Comparison of ENCODE assay signal across 20 mouse cellular contexts in the genomic region with DNA sequence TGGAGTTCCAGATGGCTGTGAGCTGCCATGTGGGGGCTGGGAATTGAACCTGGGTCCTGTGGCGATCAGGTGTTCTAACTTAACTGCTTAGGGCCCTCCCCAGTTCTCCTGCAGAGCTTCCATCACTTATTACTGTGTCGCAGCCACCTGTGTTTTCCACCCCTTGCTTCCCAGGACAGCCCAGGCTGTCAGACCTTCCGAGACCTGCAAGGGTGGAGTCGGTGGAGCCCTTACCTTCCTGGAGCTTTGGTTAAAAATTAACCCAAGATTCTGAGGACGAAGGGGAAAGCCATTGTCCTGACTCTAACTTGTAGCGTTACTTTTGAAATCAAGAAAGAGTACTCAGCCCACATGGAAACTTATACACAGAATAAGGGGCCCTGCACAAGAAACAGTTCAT. TPM values are rescaled to one million over a fixed set of nuclear protein-coding genes. Genes with fewer than 3 reads are reported as not detected.
A peak's percentile ranks its signal among the peaks of the same experiment; 100 is the strongest.
DNase-seq lines count a peak whose midpoint lies in the region; ATAC-seq and TF ChIP-seq lines count a peak whose summit lies in the region.
"Had no signal": no experiment of that assay in that cellular context is flagged by ENCODE, and none has a peak within 500 bp of the region (broad histone marks: within the 10 kb centered on the region; RNA-seq: fewer than 3 reads in every experiment).

No protein-coding gene starts in this region.

- no peak overlapping the region for H3K4me3 ChIP-seq in intestine, postnatal 0 days (ENCODE audit: low read depth, low read length)
- H3K4me3 ChIP-seq in kidney, embryonic 16.5 days (ENCODE audit: low read length), result no peak overlapping the region
- no peak overlapping the region for H3K4me3 ChIP-seq in stomach, embryonic 15.5 days (replicated peaks)
- H3K4me3 ChIP-seq in midbrain, embryonic 13.5 days (replicated peaks), result no peak overlapping the region
- H3K4me3 ChIP-seq: forebrain, embryonic 12.5 days; hindbrain, embryonic 12.5 days; limb, embryonic 10.5 days had no signal

- TF ChIP-seq CTCF in intestine, postnatal 0 days (IDR thresholded peaks at IDR 0.05; ENCODE audit: low read depth), result no peak

- ATAC-seq in intestine, postnatal 0 days, result peak; percentile 71
- peak; percentile 84 for ATAC-seq in kidney, embryonic 16.5 days (ENCODE audit: low FRiP score, low TSS enrichment)
- ATAC-seq in stomach, embryonic 15.5 days (ENCODE audit: insufficient read depth, low FRiP score, low read depth), result peak; percentile 86
- ATAC-seq in erythroblast, adult 5-6 weeks (replicated peaks; ENCODE audit: low FRiP score, poor library complexity, severe bottlenecking), result no peak
- no peak for ATAC-seq in midbrain, embryonic 13.5 days

- no peak overlapping the region for H3K9ac ChIP-seq in intestine, postnatal 0 days (ENCODE audit: low read depth, low read length)
- H3K9ac ChIP-seq in kidney, embryonic 16.5 days (replicated peaks; ENCODE audit: low read length), result no peak overlapping the region
- H3K9ac ChIP-seq in stomach, embryonic 15.5 days, result no peak overlapping the region
- no peak overlapping the region for H3K9ac ChIP-seq in midbrain, embryonic 13.5 days (replicated peaks)
- H3K9ac ChIP-seq: forebrain, embryonic 12.5 days; hindbrain, embryonic 12.5 days had no signal

- peak overlapping the region; percentile 54; the same call in 1 of the 2 replicates for H3K27ac ChIP-seq in intestine, postnatal 0 days (ENCODE audit: low read depth, low read length)
- H3K27ac ChIP-seq in kidney, embryonic 16.5 days (ENCODE audit: low read length), result peak overlapping the region; percentile 61; the same call in 1 of the 2 replicates
- H3K27ac ChIP-seq in stomach, embryonic 15.5 days, result peak overlapping the region; percentile 80
- no peak overlapping the region for H3K27ac ChIP-seq in midbrain, embryonic 13.5 days
- H3K27ac ChIP-seq: forebrain, embryonic 12.5 days; hindbrain, embryonic 12.5 days; limb, embryonic 10.5 days; macrophage had no signal

- no peaks in the 10 kb centered on the region for H3K27me3 ChIP-seq in intestine, postnatal 0 days (replicated peaks; ENCODE audit: control insufficient read depth, insufficient read depth, low read length)
- no peaks in the 10 kb centered on the region for H3K27me3 ChIP-seq in kidney, embryonic 16.5 days (ENCODE audit: insufficient read depth, low read length)
- no peaks in the 10 kb centered on the region for H3K27me3 ChIP-seq in stomach, embryonic 15.5 days (replicated peaks)
- no peaks in the 10 kb centered on the region for H3K27me3 ChIP-seq in midbrain, embryonic 13.5 days
- H3K27me3 ChIP-seq: forebrain, embryonic 12.5 days; hindbrain, embryonic 12.5 days had no signal

- H3K4me2 ChIP-seq in intestine, postnatal 0 days (replicated peaks; ENCODE audit: low read depth), result peak overlapping the region; percentile 49
- H3K4me2 ChIP-seq in kidney, embryonic 16.5 days (replicated peaks; ENCODE audit: low read depth, low read length), result no peak overlapping the region
- H3K4me2 ChIP-seq in stomach, embryonic 15.5 days, result peak overlapping the region; percentile 37; the same call in 1 of the 2 replicates
- no peak overlapping the region for H3K4me2 ChIP-seq in midbrain, embryonic 13.5 days (replicated peaks)
- H3K4me2 ChIP-seq: forebrain, embryonic 12.5 days; hindbrain, embryonic 12.5 days; liver, embryonic 11.5 days had no signal

- 39% methylated on average over 6 of the region's 6 CpGs for WGBS in intestine, postnatal 0 days
- 68% methylated on average over 6 of the region's 6 CpGs for WGBS in kidney, embryonic 16.5 days
- WGBS in stomach, embryonic 15.5 days, result 64% methylated on average over 6 of the region's 6 CpGs
- 96% methylated on average over 6 of the region's 6 CpGs for WGBS in midbrain, embryonic 13.5 days

- H3K36me3 ChIP-seq in intestine, postnatal 0 days (ENCODE audit: control insufficient read depth, insufficient read depth), result no peaks in the 10 kb centered on the region
- no peaks in the 10 kb centered on the region for H3K36me3 ChIP-seq in kidney, embryonic 16.5 days (ENCODE audit: insufficient read depth, low read length)
- H3K36me3 ChIP-seq in stomach, embryonic 15.5 days, result no peaks in the 10 kb centered on the region
- no peaks in the 10 kb centered on the region for H3K36me3 ChIP-seq in midbrain, embryonic 13.5 days
- H3K36me3 ChIP-seq: forebrain, embryonic 12.5 days; hindbrain, embryonic 12.5 days; limb, embryonic 10.5 days had no signal

- no peaks in the 10 kb centered on the region for H3K9me3 ChIP-seq in intestine, postnatal 0 days (ENCODE audit: control insufficient read depth)
- H3K9me3 ChIP-seq in kidney, embryonic 16.5 days (ENCODE audit: low read length), result no peaks in the 10 kb centered on the region
- no peaks in the 10 kb centered on the region for H3K9me3 ChIP-seq in stomach, embryonic 15.5 days
- no peaks in the 10 kb centered on the region for H3K9me3 ChIP-seq in midbrain, embryonic 13.5 days
- H3K9me3 ChIP-seq: forebrain, embryonic 12.5 days; hindbrain, embryonic 12.5 days; limb, embryonic 10.5 days had no signal

- DNase-seq in heart, adult 11 months, result peak; percentile 87
- DNase-seq in heart, adult 8-10 months (ENCODE audit: low spot score), result no peak
- DNase-seq in cerebellum, adult 8-10 months, result no peak
- DNase-seq: cerebellum, postnatal 14 days; gastrocnemius, postnatal 14 days; heart, postnatal 10 days; midbrain, embryonic 14.5 days; right cerebral cortex, postnatal 4 days; thymus, postnatal 14 days had no signal

- H3K4me1 ChIP-seq in intestine, postnatal 0 days (replicated peaks; ENCODE audit: control insufficient read depth, insufficient read depth, low read length), result peaks cover 21% of the 10 kb centered on the region
- peaks cover 39% of the 10 kb centered on the region for H3K4me1 ChIP-seq in kidney, embryonic 16.5 days (ENCODE audit: insufficient read depth, low read length)
- peaks cover 25% of the 10 kb centered on the region for H3K4me1 ChIP-seq in stomach, embryonic 15.5 days
- H3K4me1 ChIP-seq in midbrain, embryonic 13.5 days (replicated peaks), result peaks cover 22% of the 10 kb centered on the region; the same call in 1 of the 2 replicates

RNA-seq across cellular contexts. Expression of gene Pkp4, which starts 15.3 kb away (rescaled TPM):
- 100 to 1,000 TPM; 165 to 198 (median 178) TPM for total RNA-seq in heart, adult 8-10 months (2022)
- polyA plus RNA-seq in intestine, postnatal 0 days (2015; fragmentation: Nextera tagmentation; extraction: Ambion mirVana), result 27.7 and 30.5 TPM in 2 replicates
- 23.5 and 27.6 TPM in 2 replicates for polyA plus RNA-seq in kidney, embryonic 16.5 days (2015; fragmentation: Nextera tagmentation; extraction: Ambion mirVana)
- polyA plus RNA-seq in stomach, embryonic 15.5 days (2015; fragmentation: Nextera tagmentation; extraction: Ambion mirVana), result 27.2 and 30.4 TPM in 2 replicates
- 4.6 and 8.1 TPM in 2 replicates for total RNA-seq in erythroblast, adult 5-6 weeks (2015; ENCODE audit: low replicate concordance)
- 1.4 and 9.6 TPM in 2 replicates for total RNA-seq in erythroblast, adult 5-6 weeks (2017; ENCODE audit: low replicate concordance)
- polyA plus RNA-seq in midbrain, embryonic 13.5 days (2015; fragmentation: Nextera tagmentation; extraction: Ambion mirVana), result 17.4 and 17.7 TPM in 2 replicates
- total RNA-seq: MEL had no signal

RNA-seq across cellular contexts. Expression of gene Ccdc148, which starts 15.4 kb away (rescaled TPM):
- under 1 TPM; 0.37 to 0.88 (median 0.64) TPM for total RNA-seq in heart, adult 8-10 months (2022)
- polyA plus RNA-seq in intestine, postnatal 0 days (2015; fragmentation: Nextera tagmentation; extraction: Ambion mirVana), result 0.80 and 0.81 TPM in 2 replicates
- polyA plus RNA-seq in kidney, embryonic 16.5 days (2015; fragmentation: Nextera tagmentation; extraction: Ambion mirVana), result 1.4 and 1.6 TPM in 2 replicates
- 0.89 and 1.3 TPM in 2 replicates for polyA plus RNA-seq in stomach, embryonic 15.5 days (2015; fragmentation: Nextera tagmentation; extraction: Ambion mirVana)
- total RNA-seq in erythroblast, adult 5-6 weeks (2015; ENCODE audit: low replicate concordance), result 0.58 and 1.0 TPM in 2 replicates
- total RNA-seq in erythroblast, adult 5-6 weeks (2017; ENCODE audit: low replicate concordance), result 0.28 and 0.85 TPM in 2 replicates
- 3.3 and 3.9 TPM in 2 replicates for polyA plus RNA-seq in midbrain, embryonic 13.5 days (2015; fragmentation: Nextera tagmentation; extraction: Ambion mirVana)
- total RNA-seq: MEL had no signal

Comparison
In these comparisons a context has a peak if more than half of its experiments do, and no peak if none do; other contexts are left out.
1. ATAC-seq: peak in intestine, postnatal 0 days (single experiment), kidney, embryonic 16.5 days (single experiment) and stomach, embryonic 15.5 days (single experiment); none in erythroblast, adult 5-6 weeks (single experiment) and midbrain, embryonic 13.5 days (single experiment).
2. H3K4me2 ChIP-seq: peak in intestine, postnatal 0 days (single experiment) and stomach, embryonic 15.5 days (single experiment); none in kidney, embryonic 16.5 days (single experiment) and midbrain, embryonic 13.5 days (single experiment).